Mouse (Mus musculus): ENCODE results near the gene Exoc3. TPM values are rescaled to one million over a fixed set of nuclear protein-coding genes. Genes with fewer than 3 reads are reported as not detected.

Exoc3 gene
- 16.9 and 17.6 TPM in 2 replicates for polyA plus RNA-seq (2012)

DNA sequence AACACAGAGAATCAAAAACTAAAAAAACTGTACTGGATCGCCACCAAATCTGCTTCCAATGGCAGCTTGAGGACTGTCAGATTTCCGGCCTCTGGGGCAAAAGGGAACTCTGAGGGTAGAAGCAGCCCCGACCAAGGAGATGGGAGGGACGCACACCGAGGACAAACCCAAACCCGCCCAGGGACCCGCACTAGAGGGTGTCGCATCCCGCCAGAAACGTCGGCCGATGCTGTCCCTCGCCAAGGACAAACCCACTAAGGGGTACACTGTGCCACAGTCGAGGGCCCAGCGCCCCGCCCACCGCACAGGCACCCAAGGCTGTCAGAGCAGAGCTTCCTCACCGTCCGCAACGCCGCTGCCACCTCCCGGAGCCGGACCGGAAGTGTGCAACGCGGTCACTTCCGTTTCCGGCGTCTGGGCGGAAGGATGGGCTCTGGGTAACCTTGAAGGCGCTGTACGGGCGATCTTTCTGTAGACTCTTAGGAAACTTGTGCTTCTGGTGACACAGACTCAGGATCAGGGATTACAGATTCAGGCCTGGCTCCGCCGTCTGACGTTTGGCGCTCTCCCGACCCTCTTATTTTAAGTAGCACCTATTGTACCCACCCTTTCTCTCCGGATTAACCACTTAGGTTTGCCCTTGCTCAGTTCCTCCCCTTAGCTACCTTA is at the start of gene Exoc3:
Exoc3 (minus strand) TSS at position 416 of the 669 bp plus-strand sequence.

DNA sequence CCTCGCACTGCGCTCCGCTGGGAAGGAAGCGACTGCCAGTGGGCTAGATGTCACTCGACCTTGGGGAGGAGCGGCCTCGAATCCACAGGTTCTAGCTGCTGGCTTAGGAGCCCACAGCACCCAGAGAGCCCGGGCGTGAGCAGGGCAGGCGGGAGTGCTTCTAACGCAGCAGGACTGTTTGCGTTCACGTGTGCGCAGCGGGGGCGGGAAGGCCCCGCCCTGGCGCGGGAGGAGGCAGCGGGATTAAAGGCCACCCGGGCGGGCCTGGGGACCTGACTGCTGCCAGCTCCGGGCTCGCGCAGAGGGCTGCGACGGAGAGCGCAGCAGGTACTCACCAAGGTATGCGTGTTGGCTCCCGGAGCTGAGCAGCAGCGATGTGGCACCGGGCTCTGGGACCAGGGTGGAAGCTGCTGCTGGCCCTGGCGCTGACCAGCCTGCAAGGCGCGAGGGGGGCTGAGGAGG is 87.4 kb downstream of the Exoc3 start, which contains the start of gene Slc9a3:
Slc9a3 (plus strand) TSS at position 317 of the 462 bp plus-strand sequence.

Other genes with a start within 250 kb of the Exoc3 start
- not detected in 2 replicates for gene Zdhhc11, start 244.9 kb downstream of the Exoc3 start, polyA plus RNA-seq (2012)
- 0.07 and 0.11 TPM in 2 replicates for gene Tppp, start 199.3 kb downstream of the Exoc3 start, polyA plus RNA-seq (2012)
- 2.4 and 3.3 TPM in 2 replicates for gene Cep72, start 146.4 kb downstream of the Exoc3 start, polyA plus RNA-seq (2012)
- gene Slc9a3, start 87.3 kb downstream of the Exoc3 start, polyA plus RNA-seq (2012) = not detected in 2 replicates
- gene Ahrr, start 83.6 kb upstream of the Exoc3 start, polyA plus RNA-seq (2012) = 0.05 TPM in 1 of 2 replicates, not detected in the other
- 31.7 and 39.9 TPM in 2 replicates for gene Pdcd6, start 108.8 kb upstream of the Exoc3 start, polyA plus RNA-seq (2012)
- gene Sdha, start 141.5 kb upstream of the Exoc3 start, polyA plus RNA-seq (2012) = 54.2 and 57.2 TPM in 2 replicates
- 0.49 and 0.75 TPM in 2 replicates for gene Ccdc127, start 141.6 kb upstream of the Exoc3 start, polyA plus RNA-seq (2012)
- 0.03 TPM in 1 of 2 replicates, not detected in the other for gene Lrrc14b, start 155.3 kb upstream of the Exoc3 start, polyA plus RNA-seq (2012)
- gene Zfp72, start 182.1 kb upstream of the Exoc3 start, polyA plus RNA-seq (2012) = 0.09 TPM in 1 of 2 replicates, not detected in the other
- 10.8 and 15.7 TPM in 2 replicates for gene Ftl1-ps1, start 191.0 kb upstream of the Exoc3 start, polyA plus RNA-seq (2012)